Mouse (Mus musculus) limb, embryonic 12.5 days (tissue): Measurements from ENCODE around the gene Rtn4rl1. TPM values are rescaled to one million over a fixed set of nuclear protein-coding genes. Genes with fewer than 3 reads are reported as not detected.

Experiments used
- ATAC-seq: fragments of 200-750 bp; cut with Nextera tagmentation; 2 replicates; pipeline ENCODE4 v1.8.0; 2017; ENCODE audit warnings: low read depth, moderate TSS enrichment; ENCODE audit not compliant: insufficient number of reproducible peaks, insufficient read depth, low FRiP score, low TSS enrichment
- H3K27ac ChIP-seq: fragments of 300-500 bp; sonication (generic); 2 replicates; pipeline ENCODE4 v1.5.1; 2016; ENCODE audit warnings: mild to moderate bottlenecking, moderate library complexity
- H3K27me3 ChIP-seq: fragments of 300-500 bp; sonication (generic); 2 replicates; pipeline ENCODE4 v1.6.1; 2016; ENCODE audit warnings: mild to moderate bottlenecking, moderate library complexity
- H3K36me3 ChIP-seq: fragments of 300-500 bp; sonication (generic); 2 replicates; pipeline ENCODE4 v1.6.1; 2016; ENCODE audit warnings: mild to moderate bottlenecking, moderate library complexity
- H3K4me1 ChIP-seq: fragments of 300-500 bp; sonication (generic); replicated peaks from 2 replicates; pipeline ENCODE4 v1.6.1; 2016
- H3K4me2 ChIP-seq: fragments of 300-500 bp; sonication (generic); 2 replicates; pipeline ENCODE4 v1.6.1; 2016; ENCODE audit warnings: mild to moderate bottlenecking, moderate library complexity
- H3K4me3 ChIP-seq: fragments of 300-500 bp; sonication (generic); replicated peaks from 2 replicates; pipeline ENCODE4 v1.5.1; 2016; ENCODE audit warnings: mild to moderate bottlenecking
- H3K9ac ChIP-seq: fragments of 300-500 bp; sonication (generic); replicated peaks from 2 replicates; pipeline ENCODE4 v1.6.1; 2016; ENCODE audit warnings: mild to moderate bottlenecking, moderate library complexity
- H3K9me3 ChIP-seq: fragments of 300-500 bp; sonication (generic); 2 replicates; pipeline ENCODE4 v1.6.1; 2016; ENCODE audit warnings: mild to moderate bottlenecking, moderate library complexity
- whole genome bisulfite sequencing: fragments of 180-500 bp; shearing (Covaris S2); methylation state at CpG from one replicate; pipeline ENCODE4 v1.1.7; 2016; 5-methylcytosine and 5-hydroxymethylcytosine counted together
- polyA plus RNA-seq: library from polyadenylated mRNA; unstranded; fragments of >200 nt; fragmentation: Nextera tagmentation; extraction: Ambion mirVana; gene quantifications from 2 replicates; pipeline ENCODE4 v1.2.1, GENCODE M21; 2016

Gene Rtn4rl1
- polyA plus RNA-seq, 1 experiment from 2014 or later, result 1.5 TPM

GRCm38 (mm10) chr11:75191841-75192240, 1.7 kb upstream of the Rtn4rl1 start:
- no peak overlapping the region for H3K4me3 ChIP-seq
- peaks cover 57% of the 10 kb centered on the region for H3K27me3 ChIP-seq
- 62% methylated on average over 6 of the region's 6 CpGs for WGBS
- H3K9ac ChIP-seq, result no peak overlapping the region
- H3K4me1 ChIP-seq, result peaks cover 44% of the 10 kb centered on the region
- no peak overlapping the region for H3K27ac ChIP-seq
- ATAC-seq, result no peak
- no peaks in the 10 kb centered on the region for H3K9me3 ChIP-seq
- H3K36me3 ChIP-seq, result no peaks in the 10 kb centered on the region
- no peak overlapping the region for H3K4me2 ChIP-seq

GRCm38 (mm10) chr11:75192336-75193214, 1.0 kb upstream of the Rtn4rl1 start:
- Histone ChIP-seq H3K4me2 (peak overlapping the region; percentile 88), H3K4me3 (peak overlapping the region; percentile 55), H3K27me3 (peaks cover 62% of the 10 kb centered on the region), H3K9ac (peak overlapping the region; percentile 58; the same call in 1 of the 2 replicates), H3K9me3 (no peaks in the 10 kb centered on the region), H3K36me3 (no peaks in the 10 kb centered on the region), H3K4me1 (peaks cover 44% of the 10 kb centered on the region), H3K27ac (no peak overlapping the region)
- 23% methylated on average over 13 of the region's 13 CpGs for WGBS
- ATAC-seq, result no peak; the same call in 1 of the 2 replicates

- no peaks in the 10 kb centered on the region for H3K36me3 ChIP-seq
- peak overlapping the region; percentile 88 for H3K4me2 ChIP-seq
- H3K4me3 ChIP-seq, result peak overlapping the region; percentile 55
- peaks cover 42% of the 10 kb centered on the region for H3K4me1 ChIP-seq
- H3K9me3 ChIP-seq, result no peaks in the 10 kb centered on the region
- ATAC-seq, result no peak
- H3K9ac ChIP-seq, result peak overlapping the region; percentile 58
- WGBS, result under 1% methylated on average over 52 of the region's 52 CpGs
- H3K27me3 ChIP-seq, result peaks cover 80% of the 10 kb centered on the region
- no peak overlapping the region for H3K27ac ChIP-seq
Observed at GRCm38 (mm10) chr11:75194121-75194849, 702 bp downstream of the Rtn4rl1 start.

GRCm38 (mm10) chr11:75194850-75195461, 1.4 kb downstream of the Rtn4rl1 start:
- under 1% methylated on average over 39 of the region's 39 CpGs for WGBS
- peak overlapping the region; percentile 58; the same call in 1 of the 2 replicates for H3K9ac ChIP-seq
- no peaks in the 10 kb centered on the region for H3K9me3 ChIP-seq
- no peak overlapping the region for H3K27ac ChIP-seq
- peaks cover 36% of the 10 kb centered on the region for H3K4me1 ChIP-seq
- H3K4me3 ChIP-seq, result peak overlapping the region; percentile 55
- ATAC-seq, result no peak
- H3K36me3 ChIP-seq, result no peaks in the 10 kb centered on the region
- H3K4me2 ChIP-seq, result peak overlapping the region; percentile 88
- H3K27me3 ChIP-seq, result peaks cover 86% of the 10 kb centered on the region

GRCm38 (mm10) chr11:75196131-75196530, 2.5 kb downstream of the Rtn4rl1 start:
- H3K9me3 ChIP-seq, result no peaks in the 10 kb centered on the region
- H3K4me2 ChIP-seq, result no peak overlapping the region
- no peaks in the 10 kb centered on the region for H3K36me3 ChIP-seq
- no peak overlapping the region for H3K27ac ChIP-seq
- no peak for ATAC-seq
- peaks cover 35% of the 10 kb centered on the region for H3K4me1 ChIP-seq
- peaks cover 97% of the 10 kb centered on the region for H3K27me3 ChIP-seq
- WGBS, result 50% methylated on average over 6 of the region's 6 CpGs
- no peak overlapping the region for H3K9ac ChIP-seq
- no peak overlapping the region for H3K4me3 ChIP-seq

- no peaks in the 10 kb centered on the region for H3K36me3 ChIP-seq
- H3K4me3 ChIP-seq, result no peak overlapping the region
- no peak overlapping the region for H3K9ac ChIP-seq
- H3K27me3 ChIP-seq, result peaks cover 80% of the 10 kb centered on the region
- WGBS, result 33% methylated on average over 7 of the region's 7 CpGs
- H3K4me1 ChIP-seq, result peaks cover 39% of the 10 kb centered on the region
- ATAC-seq, result no peak
- H3K9me3 ChIP-seq, result no peaks in the 10 kb centered on the region
- H3K27ac ChIP-seq, result no peak overlapping the region
- no peak overlapping the region for H3K4me2 ChIP-seq
Observed at GRCm38 (mm10) chr11:75197956-75198355, 4.4 kb downstream of the Rtn4rl1 start.

- Histone ChIP-seq H3K4me3 (no peak overlapping the region), H3K9ac (no peak overlapping the region), H3K9me3 (no peaks in the 10 kb centered on the region), H3K27ac (no peak overlapping the region), H3K4me2 (no peak overlapping the region), H3K36me3 (no peaks in the 10 kb centered on the region), H3K4me1 (peaks cover 36% of the 10 kb centered on the region), H3K27me3 (peaks cover 73% of the 10 kb centered on the region)
- WGBS, result 71% methylated on average over 4 of the region's 4 CpGs
- no peak for ATAC-seq
Observed at GRCm38 (mm10) chr11:75198792-75199191, 5.2 kb downstream of the Rtn4rl1 start.

- WGBS, result 75% methylated on average over 5 of the region's 5 CpGs
- H3K27ac ChIP-seq, result no peak overlapping the region
- H3K4me3 ChIP-seq, result no peak overlapping the region
- H3K4me2 ChIP-seq, result no peak overlapping the region
- ATAC-seq, result no peak
- no peaks in the 10 kb centered on the region for H3K9me3 ChIP-seq
- peaks cover 33% of the 10 kb centered on the region for H3K4me1 ChIP-seq
- no peaks in the 10 kb centered on the region for H3K36me3 ChIP-seq
- H3K27me3 ChIP-seq, result peaks cover 64% of the 10 kb centered on the region
- H3K9ac ChIP-seq, result no peak overlapping the region
Observed at GRCm38 (mm10) chr11:75199951-75200350, 6.4 kb downstream of the Rtn4rl1 start.

- Histone ChIP-seq H3K4me3 (no peak overlapping the region), H3K4me2 (no peak overlapping the region), H3K36me3 (no peaks in the 10 kb centered on the region), H3K9ac (no peak overlapping the region), H3K9me3 (no peaks in the 10 kb centered on the region), H3K27me3 (peaks cover 54% of the 10 kb centered on the region), H3K4me1 (peaks cover 26% of the 10 kb centered on the region; the same call in 1 of the 2 replicates), H3K27ac (no peak overlapping the region)
- ATAC-seq, result no peak
- WGBS, result 88% methylated on average over 12 of the region's 12 CpGs
Observed at GRCm38 (mm10) chr11:75200935-75201334, 7.4 kb downstream of the Rtn4rl1 start.

GRCm38 (mm10) chr11:75201721-75202120, 8.1 kb downstream of the Rtn4rl1 start:
- Histone ChIP-seq H3K4me3 (no peak overlapping the region), H3K36me3 (no peaks in the 10 kb centered on the region), H3K27me3 (peaks cover 46% of the 10 kb centered on the region), H3K4me2 (no peak overlapping the region), H3K27ac (no peak overlapping the region), H3K9me3 (no peaks in the 10 kb centered on the region), H3K4me1 (peaks cover 26% of the 10 kb centered on the region; the same call in 1 of the 2 replicates), H3K9ac (no peak overlapping the region)
- no peak for ATAC-seq
- WGBS, result 62% methylated on average over 8 of the region's 8 CpGs

- no peak for ATAC-seq
- H3K27me3 ChIP-seq, result peaks cover 26% of the 10 kb centered on the region; the same call in 1 of the 2 replicates
- H3K9ac ChIP-seq, result no peak overlapping the region
- H3K4me3 ChIP-seq, result no peak overlapping the region
- peaks cover 29% of the 10 kb centered on the region; the same call in 1 of the 2 replicates for H3K4me1 ChIP-seq
- no peaks in the 10 kb centered on the region for H3K36me3 ChIP-seq
- no peak overlapping the region for H3K4me2 ChIP-seq
- no peak overlapping the region for H3K27ac ChIP-seq
- no peaks in the 10 kb centered on the region for H3K9me3 ChIP-seq
- 80% methylated on average over 4 of the region's 4 CpGs for WGBS
Observed at GRCm38 (mm10) chr11:75203926-75204325, 10.3 kb downstream of the Rtn4rl1 start.
